Mouse (Mus musculus): ENCODE data around the gene Med28. TPM values are rescaled to one million over a fixed set of nuclear protein-coding genes. Genes with fewer than 3 reads are reported as not detected.

Gene Med28
- 281 and 287 TPM in 2 replicates for polyA plus RNA-seq (2016; fragmentation: Nextera tagmentation; extraction: Ambion mirVana)

DNA sequence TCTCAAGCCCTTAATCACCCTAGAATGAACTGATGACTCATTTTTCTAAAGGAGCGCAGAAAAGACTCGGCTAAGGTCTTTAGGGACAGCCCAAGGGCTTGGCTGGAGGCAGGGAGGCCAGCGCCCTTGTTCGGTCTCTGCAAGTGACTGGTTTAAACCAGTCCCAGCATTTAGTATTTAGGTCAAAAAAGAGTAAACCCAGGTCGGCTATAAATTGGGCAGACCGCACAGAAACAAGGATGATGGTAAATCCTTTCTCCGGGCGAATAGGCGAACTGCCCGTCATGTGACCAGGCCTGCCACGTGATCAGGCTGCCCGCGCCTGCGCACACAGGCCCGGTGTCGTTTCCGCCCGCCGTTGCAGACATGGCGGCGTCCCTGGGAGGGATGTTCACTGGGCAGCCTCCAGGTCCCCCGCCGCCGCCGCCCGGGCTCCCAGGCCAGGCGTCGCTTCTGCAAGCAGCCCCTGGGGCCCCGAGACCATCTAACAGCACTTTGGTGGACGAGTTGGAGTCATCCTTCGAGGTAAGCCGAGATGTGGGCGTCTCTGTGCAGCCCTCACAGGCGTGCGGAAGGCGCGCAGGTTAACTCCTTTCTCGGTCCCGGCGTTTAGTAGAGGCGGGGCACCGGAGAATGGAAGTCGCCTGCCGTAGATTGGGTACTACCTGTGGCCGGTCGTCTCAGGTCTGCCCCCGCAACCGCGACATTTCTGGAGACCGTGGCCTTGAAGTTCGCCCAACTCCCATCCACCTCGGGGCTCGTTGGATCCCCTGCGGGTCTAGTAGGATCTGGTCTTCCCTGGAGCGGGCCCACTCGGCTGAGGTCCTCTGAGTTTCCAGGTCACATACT, at the start of gene Med28:
TSS of gene Med28 (plus strand) at position 270 of the 849 bp plus-strand sequence.
- 2% methylated on average over 56 of the region's 56 CpGs for WGBS
- H3K9ac ChIP-seq (replicated peaks), result peak within 1 kb of the TSS; percentile 93
- peaks cover 19% of the 10 kb centered on the region for H3K36me3 ChIP-seq
- H3K4me1 ChIP-seq (replicated peaks), result peaks cover 10% of the 10 kb centered on the region
- H3K27me3 ChIP-seq, result no peaks in the 10 kb centered on the region
- H3K27ac ChIP-seq, result peak within 1 kb of the TSS; percentile 56
- ATAC-seq (ENCODE audit: insufficient number of reproducible peaks, insufficient read depth, low FRiP score, low TSS enrichment, low read depth), result peak; percentile 91
- no peaks in the 10 kb centered on the region for H3K9me3 ChIP-seq
- H3K4me3 ChIP-seq (replicated peaks), result peak within 1 kb of the TSS; percentile 93
- peak within 1 kb of the TSS; percentile 84 for H3K4me2 ChIP-seq

DNA sequence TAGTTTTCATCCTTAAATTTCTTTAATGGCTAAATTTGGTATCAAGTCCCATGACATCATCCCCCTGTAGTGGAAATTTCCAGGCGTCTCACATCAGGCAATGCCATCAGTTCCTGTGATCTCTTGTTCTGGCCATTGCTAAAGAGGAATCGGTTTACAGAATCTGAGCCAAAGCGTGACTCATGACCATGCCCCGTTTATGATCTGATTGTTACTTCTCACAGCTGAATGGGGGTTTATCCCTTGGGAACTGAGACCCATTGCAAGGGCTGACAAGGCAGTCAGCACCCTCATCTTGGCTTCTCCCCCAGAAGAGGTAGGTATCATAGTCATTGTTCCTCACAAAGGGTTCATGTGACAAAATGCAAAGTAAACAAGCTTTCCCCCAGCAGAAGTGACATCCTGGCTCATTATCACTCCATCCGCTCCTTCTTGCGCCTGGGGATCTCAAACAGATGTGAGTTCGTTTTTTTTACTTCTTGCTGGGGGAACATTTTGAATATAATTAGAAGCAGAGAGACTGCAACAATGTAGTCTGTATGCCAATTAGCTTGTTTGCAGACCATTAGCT, 47.1 kb upstream of the Med28 start:
- H3K9ac ChIP-seq (replicated peaks), result no peak overlapping the region
- H3K4me2 ChIP-seq, result no peak overlapping the region
- H3K9me3 ChIP-seq, result no peaks in the 10 kb centered on the region
- no peaks in the 10 kb centered on the region for H3K36me3 ChIP-seq
- WGBS, result 32% methylated on average over 7 of the region's 7 CpGs
- 0 out of 2 replicates have a peak, but pooled peaks cover 7% of the 10 kb centered on the region for H3K4me1 ChIP-seq (replicated peaks)
- H3K27ac ChIP-seq, result no peak overlapping the region
- 0 out of 2 replicates have a peak, but pooled peaks cover 6% of the 10 kb centered on the region for H3K27me3 ChIP-seq
- no peak overlapping the region for H3K4me3 ChIP-seq (replicated peaks)
- no peak for ATAC-seq (ENCODE audit: insufficient number of reproducible peaks, insufficient read depth, low FRiP score, low TSS enrichment, low read depth)

DNA sequence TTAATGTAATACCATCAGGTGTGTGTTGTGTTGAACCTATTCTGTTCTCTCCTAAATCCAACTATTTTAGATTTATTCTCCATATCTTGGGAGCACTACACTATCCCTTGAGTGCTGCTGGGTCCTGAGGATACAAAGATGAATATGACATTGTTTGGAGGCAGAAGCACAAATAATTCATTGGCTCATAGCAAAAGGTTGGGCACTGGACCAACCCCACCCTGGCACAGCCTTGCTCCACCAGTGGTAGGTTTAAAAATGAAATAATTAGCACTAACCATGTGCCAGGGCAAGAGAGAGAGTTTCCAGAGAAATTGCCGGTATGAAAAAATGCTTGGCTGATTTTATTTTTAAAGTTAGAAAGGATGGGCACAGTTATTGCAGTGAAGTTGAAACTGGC, 46.5 kb upstream of the Med28 start:
- Histone ChIP-seq H3K4me2 (no peak overlapping the region), H3K27me3 (0 out of 2 replicates have a peak, but pooled peaks cover 6% of the 10 kb centered on the region), H3K27ac (no peak overlapping the region), H3K9me3 (no peaks in the 10 kb centered on the region), H3K4me1 (replicated peaks) (0 out of 2 replicates have a peak, but pooled peaks cover 7% of the 10 kb centered on the region), H3K36me3 (no peaks in the 10 kb centered on the region), H3K4me3 (replicated peaks) (no peak overlapping the region), H3K9ac (replicated peaks) (no peak overlapping the region)
- ATAC-seq (ENCODE audit: insufficient number of reproducible peaks, insufficient read depth, low FRiP score, low TSS enrichment, low read depth), result no peak
- 96% methylated on average over 1 of the region's 1 CpGs for WGBS

DNA sequence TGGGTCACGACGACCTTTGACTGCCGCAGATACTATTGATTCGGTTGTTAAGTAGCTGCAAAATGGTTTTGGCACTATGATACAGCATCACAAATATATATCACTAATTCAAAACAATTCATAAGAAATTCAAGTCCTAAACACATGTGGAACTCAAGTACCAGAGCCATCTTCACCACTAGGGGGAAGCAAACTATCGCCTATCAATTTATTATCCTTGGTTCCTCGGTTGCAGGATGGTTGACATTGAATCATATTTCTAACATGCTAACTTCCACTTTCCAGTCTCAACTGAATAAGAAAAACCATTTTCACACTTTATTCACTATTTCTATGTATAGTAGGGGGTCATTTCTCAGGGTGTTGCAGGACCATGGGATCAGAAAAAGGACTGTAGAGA, 45.8 kb upstream of the Med28 start:
- H3K9me3 ChIP-seq, result no peaks in the 10 kb centered on the region
- H3K9ac ChIP-seq (replicated peaks), result no peak overlapping the region
- H3K4me1 ChIP-seq (replicated peaks), result 0 out of 2 replicates have a peak, but pooled peaks cover 7% of the 10 kb centered on the region
- no peak overlapping the region for H3K4me3 ChIP-seq (replicated peaks)
- no peak overlapping the region for H3K4me2 ChIP-seq
- H3K27me3 ChIP-seq, result 0 out of 2 replicates have a peak, but pooled peaks cover 6% of the 10 kb centered on the region
- 30% methylated on average over 6 of the region's 6 CpGs for WGBS
- no peak for ATAC-seq (ENCODE audit: insufficient number of reproducible peaks, insufficient read depth, low FRiP score, low TSS enrichment, low read depth)
- H3K36me3 ChIP-seq, result no peaks in the 10 kb centered on the region
- no peak overlapping the region for H3K27ac ChIP-seq

DNA sequence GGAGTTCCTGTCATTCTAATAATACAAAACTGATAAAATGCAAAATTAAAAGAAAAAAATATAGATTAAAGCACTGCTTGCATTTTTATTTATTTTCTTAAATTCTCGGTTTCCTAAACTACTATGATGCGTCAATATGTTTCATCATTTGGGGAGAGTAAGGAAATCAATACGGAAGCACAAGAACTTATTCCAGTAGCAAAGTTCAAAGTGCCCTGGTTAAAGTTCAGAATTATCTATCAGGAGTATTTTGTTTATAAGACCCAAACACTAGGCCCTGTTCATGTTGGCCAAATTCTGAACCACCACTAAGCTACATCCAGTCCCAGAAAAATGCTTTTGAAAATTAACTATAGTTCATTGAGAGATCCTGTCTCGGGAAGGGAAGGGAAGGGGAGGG, 45.3 kb upstream of the Med28 start:
- WGBS, result 74% methylated on average over 3 of the region's 4 CpGs
- H3K9me3 ChIP-seq, result no peaks in the 10 kb centered on the region
- no peaks in the 10 kb centered on the region for H3K36me3 ChIP-seq
- H3K27me3 ChIP-seq, result 0 out of 2 replicates have a peak, but pooled peaks cover 6% of the 10 kb centered on the region
- no peak overlapping the region for H3K9ac ChIP-seq (replicated peaks)
- no peak for ATAC-seq (ENCODE audit: insufficient number of reproducible peaks, insufficient read depth, low FRiP score, low TSS enrichment, low read depth)
- H3K4me1 ChIP-seq (replicated peaks), result 0 out of 2 replicates have a peak, but pooled peaks cover 7% of the 10 kb centered on the region
- no peak overlapping the region for H3K4me3 ChIP-seq (replicated peaks)
- no peak overlapping the region for H3K27ac ChIP-seq
- H3K4me2 ChIP-seq, result no peak overlapping the region

DNA sequence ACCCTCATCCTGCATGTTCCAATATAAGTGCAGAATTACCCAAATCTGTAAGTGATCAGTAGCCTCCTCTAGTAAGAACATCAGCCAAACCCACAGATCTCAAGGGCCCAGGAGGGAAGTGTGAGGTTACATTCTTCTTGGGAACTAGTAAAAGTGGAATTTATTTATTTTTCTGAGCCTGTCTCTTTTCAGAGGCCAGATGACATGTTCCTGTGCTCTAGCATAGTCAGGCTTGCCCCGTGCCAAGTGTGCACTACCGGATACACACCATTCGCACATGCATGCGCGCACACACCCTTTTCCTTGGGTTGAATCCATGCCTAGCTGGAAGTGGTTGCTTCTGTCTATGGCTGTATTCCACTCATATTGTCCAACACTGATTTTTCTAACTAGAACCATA, 44.3 kb upstream of the Med28 start:
- Histone ChIP-seq H3K27ac (no peak overlapping the region), H3K27me3 (0 out of 2 replicates have a peak, but pooled peaks cover 6% of the 10 kb centered on the region), H3K4me1 (replicated peaks) (0 out of 2 replicates have a peak, but pooled peaks cover 7% of the 10 kb centered on the region), H3K36me3 (no peaks in the 10 kb centered on the region), H3K9me3 (no peaks in the 10 kb centered on the region), H3K9ac (replicated peaks) (no peak overlapping the region), H3K4me2 (no peak overlapping the region), H3K4me3 (replicated peaks) (no peak overlapping the region)
- WGBS, result 91% methylated on average over 5 of the region's 5 CpGs
- no peak for ATAC-seq (ENCODE audit: insufficient number of reproducible peaks, insufficient read depth, low FRiP score, low TSS enrichment, low read depth)

DNA sequence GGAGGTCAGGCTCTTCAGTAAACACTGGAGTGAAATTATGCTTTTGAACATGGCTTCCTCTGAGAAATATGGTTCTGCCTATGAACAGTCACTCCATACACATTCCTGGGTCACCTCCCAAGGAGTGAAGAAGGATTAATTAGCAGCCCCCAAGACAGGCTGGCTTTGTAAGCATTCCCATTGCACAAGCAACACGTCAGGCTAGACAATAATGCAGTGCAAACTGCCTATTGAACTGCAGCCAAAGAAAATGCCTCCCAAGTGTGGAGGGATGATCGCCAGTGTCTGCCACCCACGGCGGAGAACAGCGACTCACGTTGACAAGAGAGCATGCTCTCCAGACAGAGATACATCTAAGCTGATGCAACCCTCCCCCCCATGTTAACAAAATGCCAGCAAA, 43.7 kb upstream of the Med28 start:
- no peak overlapping the region for H3K9ac ChIP-seq (replicated peaks)
- no peaks in the 10 kb centered on the region for H3K36me3 ChIP-seq
- WGBS, result 67% methylated on average over 6 of the region's 6 CpGs
- 0 out of 2 replicates have a peak, but pooled peaks cover 7% of the 10 kb centered on the region for H3K4me1 ChIP-seq (replicated peaks)
- H3K4me3 ChIP-seq (replicated peaks), result no peak overlapping the region
- H3K27me3 ChIP-seq, result 0 out of 2 replicates have a peak, but pooled peaks cover 6% of the 10 kb centered on the region
- no peak overlapping the region for H3K4me2 ChIP-seq
- H3K9me3 ChIP-seq, result no peaks in the 10 kb centered on the region
- no peak for ATAC-seq (ENCODE audit: insufficient number of reproducible peaks, insufficient read depth, low FRiP score, low TSS enrichment, low read depth)
- no peak overlapping the region for H3K27ac ChIP-seq

DNA sequence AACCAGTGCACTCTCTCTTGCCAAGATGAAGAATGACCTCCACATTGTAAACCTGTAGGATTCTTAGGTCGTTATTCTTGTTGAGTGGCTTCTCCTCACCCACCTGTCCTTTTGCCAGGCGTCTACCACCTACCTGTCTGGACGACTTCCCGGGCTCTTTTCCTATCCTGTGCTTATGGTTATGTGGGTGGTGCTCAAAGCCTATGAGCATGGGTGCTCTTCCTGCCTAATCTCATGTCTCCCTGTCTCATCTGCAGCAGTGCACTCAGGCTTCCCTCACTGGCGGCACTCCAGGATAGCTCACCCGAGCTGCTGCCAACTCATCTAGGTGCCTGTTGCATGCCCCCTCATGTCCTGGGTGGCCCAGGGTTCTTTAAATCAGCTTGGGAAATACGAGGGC, 42.4 kb upstream of the Med28 start:
- H3K9me3 ChIP-seq, result no peaks in the 10 kb centered on the region
- H3K27me3 ChIP-seq, result 0 out of 2 replicates have a peak, but pooled peaks cover 4% of the 10 kb centered on the region
- no peak overlapping the region for H3K27ac ChIP-seq
- 0 out of 2 replicates have a peak, but pooled peaks cover 7% of the 10 kb centered on the region for H3K4me1 ChIP-seq (replicated peaks)
- no peaks in the 10 kb centered on the region for H3K36me3 ChIP-seq
- no peak for ATAC-seq (ENCODE audit: insufficient number of reproducible peaks, insufficient read depth, low FRiP score, low TSS enrichment, low read depth)
- no peak overlapping the region for H3K4me2 ChIP-seq
- 75% methylated on average over 7 of the region's 7 CpGs for WGBS
- H3K9ac ChIP-seq (replicated peaks), result no peak overlapping the region
- H3K4me3 ChIP-seq (replicated peaks), result no peak overlapping the region

DNA sequence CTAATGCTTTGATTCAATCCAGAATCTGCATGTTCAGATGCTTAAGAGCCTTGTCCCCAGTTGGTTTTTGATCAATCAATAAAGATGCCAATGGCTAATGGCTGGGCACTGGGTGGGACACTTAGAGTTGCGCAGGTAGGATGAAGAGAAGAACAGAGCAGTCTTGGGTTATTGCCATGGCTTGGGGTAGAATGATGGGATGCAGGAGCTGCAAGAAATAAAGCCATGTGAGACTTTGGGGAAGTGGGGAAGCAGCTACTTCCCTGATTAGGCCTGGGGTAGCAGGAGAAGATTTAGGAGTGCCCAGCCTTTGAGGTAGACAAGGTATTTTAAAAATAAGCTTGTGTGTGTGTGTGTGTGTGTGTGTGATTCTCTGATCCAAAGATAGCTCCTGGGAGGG, 40.0 kb upstream of the Med28 start:
- no peaks in the 10 kb centered on the region for H3K36me3 ChIP-seq
- H3K4me2 ChIP-seq, result no peak overlapping the region
- H3K4me1 ChIP-seq (replicated peaks), result 0 out of 2 replicates have a peak, but pooled peaks cover 5% of the 10 kb centered on the region
- H3K4me3 ChIP-seq (replicated peaks), result no peak overlapping the region
- WGBS, result 86% methylated on average over 1 of the region's 1 CpGs
- no peak overlapping the region for H3K9ac ChIP-seq (replicated peaks)
- 0 out of 2 replicates have a peak, but pooled peaks cover 4% of the 10 kb centered on the region for H3K27me3 ChIP-seq
- no peak overlapping the region for H3K27ac ChIP-seq
- no peak for ATAC-seq (ENCODE audit: insufficient number of reproducible peaks, insufficient read depth, low FRiP score, low TSS enrichment, low read depth)
- no peaks in the 10 kb centered on the region for H3K9me3 ChIP-seq

DNA sequence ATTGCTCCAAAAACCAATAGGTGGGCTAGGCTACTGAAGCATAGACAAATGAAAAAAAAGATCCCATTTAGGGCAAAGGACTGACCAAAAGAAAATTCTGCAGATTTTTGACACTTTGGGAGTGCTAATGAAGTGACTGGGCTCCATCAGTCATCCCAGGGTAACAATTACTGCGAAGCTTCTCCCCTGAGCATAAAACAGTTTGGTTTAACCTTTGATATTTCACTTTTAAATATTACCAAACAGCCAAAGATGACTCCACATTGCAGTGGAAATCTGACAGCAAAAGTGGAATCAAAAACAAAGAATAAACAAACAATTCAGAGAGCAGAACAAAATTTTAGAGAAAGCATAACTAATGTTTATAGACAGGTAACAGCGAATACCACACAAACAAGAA, 38.9 kb upstream of the Med28 start:
- H3K36me3 ChIP-seq, result no peaks in the 10 kb centered on the region
- 93% methylated on average over 2 of the region's 2 CpGs for WGBS
- H3K9me3 ChIP-seq, result no peaks in the 10 kb centered on the region

DNA sequence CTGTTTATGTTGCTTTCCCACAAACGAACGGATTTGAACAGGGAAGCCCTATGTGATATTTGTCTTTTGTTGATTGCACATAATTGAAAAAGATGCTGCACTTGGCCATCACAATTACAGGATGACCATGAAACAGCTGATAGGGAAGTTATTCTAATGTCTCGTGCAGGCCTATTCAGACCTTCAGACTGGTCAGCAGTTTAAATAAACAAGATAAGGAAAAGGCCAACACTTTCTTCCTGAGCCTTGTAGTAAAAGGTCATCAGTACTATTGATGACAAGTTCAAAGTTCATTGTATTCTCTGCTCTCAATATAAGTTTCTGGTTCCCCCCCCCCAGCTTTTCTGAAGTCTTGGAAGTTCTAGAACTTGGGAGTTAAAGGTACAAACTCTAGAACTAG, 37.4 kb upstream of the Med28 start:
- Histone ChIP-seq H3K27me3 (0 out of 2 replicates have a peak, but pooled peaks cover 4% of the 10 kb centered on the region), H3K4me1 (replicated peaks) (no peaks in the 10 kb centered on the region), H3K9me3 (no peaks in the 10 kb centered on the region), H3K27ac (no peak overlapping the region), H3K36me3 (no peaks in the 10 kb centered on the region), H3K4me3 (replicated peaks) (no peak overlapping the region), H3K4me2 (no peak overlapping the region), H3K9ac (replicated peaks) (no peak overlapping the region)
- no peak for ATAC-seq (ENCODE audit: insufficient number of reproducible peaks, insufficient read depth, low FRiP score, low TSS enrichment, low read depth)
- 78% methylated on average over 3 of the region's 3 CpGs for WGBS

More for the DNA sequence above, 38.9 kb upstream of the Med28 start:
- no peak for ATAC-seq (ENCODE audit: insufficient number of reproducible peaks, insufficient read depth, low FRiP score, low TSS enrichment, low read depth)
- no peak overlapping the region for H3K4me3 ChIP-seq (replicated peaks)
- H3K4me2 ChIP-seq, result no peak overlapping the region
- 0 out of 2 replicates have a peak, but pooled peaks cover 5% of the 10 kb centered on the region for H3K4me1 ChIP-seq (replicated peaks)
- H3K27ac ChIP-seq, result no peak overlapping the region
- no peak overlapping the region for H3K9ac ChIP-seq (replicated peaks)
- 0 out of 2 replicates have a peak, but pooled peaks cover 4% of the 10 kb centered on the region for H3K27me3 ChIP-seq
